Mouse (Mus musculus): ENCODE data around the gene Cenpb. TPM values are rescaled to one million over a fixed set of nuclear protein-coding genes. Genes with fewer than 3 reads are reported as not detected.

Gene Cenpb
- polyA plus RNA-seq, 1 experiment = 130 TPM

- Histone ChIP-seq H3K36me3 (ENCODE audit: control insufficient read depth, insufficient read depth) (no peaks in the 10 kb centered on the region), H3K4me2 (ENCODE audit: low read depth) (no peak overlapping the region), H3K27me3 (ENCODE audit: control insufficient read depth, insufficient read depth, insufficient read length) (no peaks in the 10 kb centered on the region), H3K79me2 (ENCODE audit: control insufficient read depth, insufficient read depth) (no peaks in the 10 kb centered on the region), H3ac (ENCODE audit: control insufficient read depth, insufficient read length) (no peak overlapping the region), H3K4me3 (no peak overlapping the region)
- TF ChIP-seq USF1 (IDR thresholded peaks at IDR 0.05; ENCODE audit: low read depth) (no peak), MYOG (IDR thresholded peaks at IDR 0.05; ENCODE audit: control insufficient read depth in 1 of 3, insufficient read depth in 1 of 3, insufficient read length in 2 of 3, low read depth in 2 of 3) (no peak), CEBPB (IDR thresholded peaks at IDR 0.05; ENCODE audit: insufficient read depth, poor library complexity, severe bottlenecking) (no peak), POLR2A (IDR thresholded peaks at IDR 0.05; ENCODE audit: insufficient read length, low read depth) (no peak), TCF3 (IDR thresholded peaks at IDR 0.05; ENCODE audit: insufficient read length, low read depth) (no peak), TCF12 (IDR thresholded peaks at IDR 0.05; ENCODE audit: insufficient read depth, poor library complexity, severe bottlenecking) (no peak), REST (IDR thresholded peaks at IDR 0.05; ENCODE audit: insufficient read depth, insufficient read length) (no peak), SRF (IDR thresholded peaks at IDR 0.05; ENCODE audit: control insufficient read depth, insufficient read length, low read depth) (no peak), POLR2AphosphoS2 (IDR thresholded peaks at IDR 0.05; ENCODE audit: insufficient read length, low read depth) (no peak), MAX (IDR thresholded peaks at IDR 0.05; ENCODE audit: low read depth) (no peak), E2F4 (IDR thresholded peaks at IDR 0.05; ENCODE audit: insufficient read depth) (no peak), MYOD1 (IDR thresholded peaks at IDR 0.05; ENCODE audit: control insufficient read depth in 1 of 3, insufficient read length in 2 of 3, low read depth in 2 of 3) (no peak)
Measured at GRCm38 (mm10) chr2:131134381-131134780, 45.5 kb downstream of the Cenpb start.

GRCm38 (mm10) chr2:131132930-131133547, 46.8 kb downstream of the Cenpb start, which contains the start of gene Gm11037:
TSS of gene Gm11037 (plus strand) at chr2:131133497.
- no peaks in the 10 kb centered on the region for H3K36me3 ChIP-seq (ENCODE audit: control insufficient read depth, insufficient read depth)

GRCm38 (mm10) chr2:131132111-131132888, 47.6 kb downstream of the Cenpb start:
- Histone ChIP-seq H3K79me2 (ENCODE audit: control insufficient read depth, insufficient read depth) (no peaks in the 10 kb centered on the region), H3K27me3 (ENCODE audit: control insufficient read depth, insufficient read depth, insufficient read length) (no peaks in the 10 kb centered on the region), H3K4me2 (ENCODE audit: low read depth) (no peak overlapping the region), H3ac (ENCODE audit: control insufficient read depth, insufficient read length) (no peak overlapping the region), H3K36me3 (ENCODE audit: control insufficient read depth, insufficient read depth) (no peaks in the 10 kb centered on the region), H3K4me3 (no peak overlapping the region)
- TF ChIP-seq USF1 (IDR thresholded peaks at IDR 0.05; ENCODE audit: low read depth) (no peak), TCF3 (IDR thresholded peaks at IDR 0.05; ENCODE audit: insufficient read length, low read depth) (no peak), E2F4 (IDR thresholded peaks at IDR 0.05; ENCODE audit: insufficient read depth) (no peak), SRF (IDR thresholded peaks at IDR 0.05; ENCODE audit: control insufficient read depth, insufficient read length, low read depth) (no peak), MYOG (IDR thresholded peaks at IDR 0.05; ENCODE audit: control insufficient read depth in 1 of 3, insufficient read depth in 1 of 3, insufficient read length in 2 of 3, low read depth in 2 of 3) (no peak), REST (IDR thresholded peaks at IDR 0.05; ENCODE audit: insufficient read depth, insufficient read length) (no peak), MAX (IDR thresholded peaks at IDR 0.05; ENCODE audit: low read depth) (no peak), MYOD1 (IDR thresholded peaks at IDR 0.05; ENCODE audit: control insufficient read depth in 1 of 3, insufficient read length in 2 of 3, low read depth in 2 of 3) (no peak), CEBPB (IDR thresholded peaks at IDR 0.05; ENCODE audit: insufficient read depth, poor library complexity, severe bottlenecking) (no peak), POLR2A (IDR thresholded peaks at IDR 0.05; ENCODE audit: insufficient read length, low read depth) (no peak), POLR2AphosphoS2 (IDR thresholded peaks at IDR 0.05; ENCODE audit: insufficient read length, low read depth) (no peak), TCF12 (IDR thresholded peaks at IDR 0.05; ENCODE audit: insufficient read depth, poor library complexity, severe bottlenecking) (no peak)

More at GRCm38 (mm10) chr2:131132930-131133547, 46.8 kb downstream of the Cenpb start, which contains the start of gene Gm11037:
- H3K79me2 ChIP-seq (ENCODE audit: control insufficient read depth, insufficient read depth) = no peaks in the 10 kb centered on the region
- no peak within 1 kb of the TSS for H3ac ChIP-seq (ENCODE audit: control insufficient read depth, insufficient read length)
- no peak for TF ChIP-seq CEBPB (IDR thresholded peaks at IDR 0.05; ENCODE audit: insufficient read depth, poor library complexity, severe bottlenecking)
- no peak for TF ChIP-seq POLR2A (IDR thresholded peaks at IDR 0.05; ENCODE audit: insufficient read length, low read depth)
- TF ChIP-seq E2F4 (IDR thresholded peaks at IDR 0.05; ENCODE audit: insufficient read depth) = no peak
- no peak for TF ChIP-seq REST (IDR thresholded peaks at IDR 0.05; ENCODE audit: insufficient read depth, insufficient read length)
- TF ChIP-seq TCF3 (IDR thresholded peaks at IDR 0.05; ENCODE audit: insufficient read length, low read depth) = no peak
- TF ChIP-seq MAX (IDR thresholded peaks at IDR 0.05; ENCODE audit: low read depth) = no peak
- no peak for TF ChIP-seq USF1 (IDR thresholded peaks at IDR 0.05; ENCODE audit: low read depth)
- no peak for TF ChIP-seq TCF12 (IDR thresholded peaks at IDR 0.05; ENCODE audit: insufficient read depth, poor library complexity, severe bottlenecking)
- TF ChIP-seq POLR2AphosphoS2 (IDR thresholded peaks at IDR 0.05; ENCODE audit: insufficient read length, low read depth) = no peak
- no peak for TF ChIP-seq MYOG (IDR thresholded peaks at IDR 0.05; ENCODE audit: control insufficient read depth in 1 of 3, insufficient read depth in 1 of 3, insufficient read length in 2 of 3, low read depth in 2 of 3)
- TF ChIP-seq SRF (IDR thresholded peaks at IDR 0.05; ENCODE audit: control insufficient read depth, insufficient read length, low read depth) = no peak
- no peak for TF ChIP-seq MYOD1 (IDR thresholded peaks at IDR 0.05; ENCODE audit: control insufficient read depth in 1 of 3, insufficient read length in 2 of 3, low read depth in 2 of 3)
- H3K4me3 ChIP-seq = no peak within 1 kb of the TSS
- H3K27me3 ChIP-seq (ENCODE audit: control insufficient read depth, insufficient read depth, insufficient read length) = no peaks in the 10 kb centered on the region
- H3K4me2 ChIP-seq (ENCODE audit: low read depth) = no peak within 1 kb of the TSS

GRCm38 (mm10) chr2:131130849-131131248, 49.0 kb downstream of the Cenpb start:
- no peaks in the 10 kb centered on the region for H3K36me3 ChIP-seq (ENCODE audit: control insufficient read depth, insufficient read depth)
- no peak overlapping the region for H3ac ChIP-seq (ENCODE audit: control insufficient read depth, insufficient read length)
- TF ChIP-seq E2F4 (IDR thresholded peaks at IDR 0.05; ENCODE audit: insufficient read depth) (no peak), POLR2A (IDR thresholded peaks at IDR 0.05; ENCODE audit: insufficient read length, low read depth) (no peak), CEBPB (IDR thresholded peaks at IDR 0.05; ENCODE audit: insufficient read depth, poor library complexity, severe bottlenecking) (no peak), MAX (IDR thresholded peaks at IDR 0.05; ENCODE audit: low read depth) (no peak), POLR2AphosphoS2 (IDR thresholded peaks at IDR 0.05; ENCODE audit: insufficient read length, low read depth) (no peak), MYOD1 (IDR thresholded peaks at IDR 0.05; ENCODE audit: control insufficient read depth in 1 of 3, insufficient read length in 2 of 3, low read depth in 2 of 3) (no peak), TCF3 (IDR thresholded peaks at IDR 0.05; ENCODE audit: insufficient read length, low read depth) (no peak), USF1 (IDR thresholded peaks at IDR 0.05; ENCODE audit: low read depth) (no peak), REST (IDR thresholded peaks at IDR 0.05; ENCODE audit: insufficient read depth, insufficient read length) (no peak), TCF12 (IDR thresholded peaks at IDR 0.05; ENCODE audit: insufficient read depth, poor library complexity, severe bottlenecking) (no peak), SRF (IDR thresholded peaks at IDR 0.05; ENCODE audit: control insufficient read depth, insufficient read length, low read depth) (no peak), MYOG (IDR thresholded peaks at IDR 0.05; ENCODE audit: control insufficient read depth in 1 of 3, insufficient read depth in 1 of 3, insufficient read length in 2 of 3, low read depth in 2 of 3) (no peak)
- H3K79me2 ChIP-seq (ENCODE audit: control insufficient read depth, insufficient read depth) = no peaks in the 10 kb centered on the region
- no peaks in the 10 kb centered on the region for H3K27me3 ChIP-seq (ENCODE audit: control insufficient read depth, insufficient read depth, insufficient read length)
- H3K4me3 ChIP-seq = no peak overlapping the region
- H3K4me2 ChIP-seq (ENCODE audit: low read depth) = no peak overlapping the region

Data from myocyte (in vitro differentiated cells).